Mouse (Mus musculus) MEL (cell line): ENCODE results near the gene Exosc10. TPM values are rescaled to one million over a fixed set of nuclear protein-coding genes. Genes with fewer than 3 reads are reported as not detected.
A peak's percentile ranks its signal among the peaks of the same experiment; 100 is the strongest.

Experiments
- DNase-seq: peaks from one replicate; pipeline ENCODE4 v3.0.0; 2011; ENCODE audit warnings: low read depth, low spot score
- H3K27ac ChIP-seq: 2 replicates; pipeline ENCODE4 v1.5.1; 2012; ENCODE audit warnings: low read depth, mild to moderate bottlenecking, control low read depth, low read length, moderate library complexity; ENCODE audit not compliant: control insufficient read depth
- H3K27me3 ChIP-seq, 2 experiments: fragments of 150-350 bp in 1 of 2; sonication (generic) in 1 of 2; 2 replicates each; pipeline ENCODE4 v1.6.1; 2012; ENCODE audit warnings: low read length in 2 of 2, mild to moderate bottlenecking in 2 of 2, improper control_type of control experiment in 1 of 2, moderate library complexity in 1 of 2; ENCODE audit not compliant: insufficient read depth in 2 of 2, control insufficient read depth in 1 of 2
- H3K36me3 ChIP-seq, 2 experiments: 2 replicates each; pipeline ENCODE4 v1.6.1; 2012 to 2014; ENCODE audit warnings: low read length in 2 of 2, improper control_type of control experiment in 1 of 2, inconsistent platforms in 1 of 2, mild to moderate bottlenecking in 1 of 2; ENCODE audit not compliant: insufficient read depth in 2 of 2, control insufficient read depth in 1 of 2
- H3K4me1 ChIP-seq, 2 experiments: fragments of 150-350 bp in 1 of 2; sonication (generic) in 1 of 2; 2 replicates each; pipeline ENCODE4 v1.6.1; 2012; ENCODE audit warnings: low read length in 2 of 2, improper control_type of control experiment in 1 of 2, mild to moderate bottlenecking in 1 of 2; ENCODE audit not compliant: insufficient read depth in 2 of 2, control insufficient read depth in 1 of 2
- H3K4me3 ChIP-seq, 2 experiments: fragments of 150-350 bp in 1 of 2; sonication (generic) in 1 of 2; 2 replicates each; pipeline ENCODE4 v1.5.1; 2012; ENCODE audit warnings: low read depth in 2 of 2, low read length in 2 of 2, mild to moderate bottlenecking in 2 of 2, moderate library complexity in 2 of 2, control low read depth in 1 of 2, improper control_type of control experiment in 1 of 2; ENCODE audit not compliant: control insufficient read depth in 1 of 2, insufficient read depth in 1 of 2
- H3K79me2 ChIP-seq: 2 replicates; pipeline ENCODE4 v1.6.1; 2012; ENCODE audit warnings: mild to moderate bottlenecking, low read length, moderate library complexity; ENCODE audit not compliant: control insufficient read depth, poor library complexity, insufficient read depth
- H3K9ac ChIP-seq: 2 replicates; pipeline ENCODE4 v1.6.1; 2012; ENCODE audit warnings: low read depth, mild to moderate bottlenecking, control low read depth, low read length, moderate library complexity; ENCODE audit not compliant: control insufficient read depth, poor library complexity, severe bottlenecking
- H3K9me3 ChIP-seq: fragments of 150-350 bp; sonication (generic); replicated peaks from 2 replicates; pipeline ENCODE4 v1.6.1; 2012; ENCODE audit warnings: mild to moderate bottlenecking, low read length, improper control_type of control experiment, moderate library complexity; ENCODE audit not compliant: insufficient read depth
- BHLHE40 ChIP-seq: IDR thresholded peaks from 2 replicates; pipeline ENCODE4 v1.6.1; 2012; ENCODE audit warnings: low read depth, mild to moderate bottlenecking, inconsistent platforms, low read length, improper control_type of control experiment, borderline replicate concordance
- CHD2 ChIP-seq: IDR thresholded peaks from 2 replicates; pipeline ENCODE4 v1.6.1; 2011; ENCODE audit warnings: low read length, improper control_type of control experiment
- ELF1 ChIP-seq: IDR thresholded peaks from 2 replicates; pipeline ENCODE4 v1.6.1; 2014; ENCODE audit warnings: low read depth, mild to moderate bottlenecking, inconsistent platforms, low read length, improper control_type of control experiment, moderate library complexity
- EP300 ChIP-seq, 2 experiments: IDR thresholded peaks; 2 replicates each; pipeline ENCODE4 v1.6.1; 2011; ENCODE audit warnings: improper control_type of control experiment in 2 of 2, low read length in 2 of 2, low read depth in 1 of 2, mild to moderate bottlenecking in 1 of 2
- ETS1 ChIP-seq: IDR thresholded peaks from 2 replicates; pipeline ENCODE4 v1.6.1; 2012; ENCODE audit warnings: low read depth, mild to moderate bottlenecking, inconsistent platforms, low read length, improper control_type of control experiment, moderate library complexity
- MAX ChIP-seq: IDR thresholded peaks from 2 replicates; pipeline ENCODE4 v1.6.1; 2011; ENCODE audit warnings: low read length, improper control_type of control experiment
- MAZ ChIP-seq: IDR thresholded peaks from 2 replicates; pipeline ENCODE4 v1.6.1; 2012; ENCODE audit warnings: low read depth, mild to moderate bottlenecking, inconsistent platforms, low read length, improper control_type of control experiment
- MEF2A ChIP-seq: IDR thresholded peaks from 2 replicates; pipeline ENCODE4 v1.6.1; 2014; ENCODE audit warnings: low read depth, mild to moderate bottlenecking, inconsistent platforms, low read length, improper control_type of control experiment; ENCODE audit not compliant: poor library complexity, insufficient replicate concordance, severe bottlenecking; ENCODE audit errors: extremely low read depth
- MXI1 ChIP-seq: IDR thresholded peaks from 2 replicates; pipeline ENCODE4 v1.6.1; 2011; ENCODE audit warnings: mild to moderate bottlenecking, low read depth, low read length, improper control_type of control experiment
- POLR2AphosphoS5 ChIP-seq: IDR thresholded peaks from 2 replicates; pipeline ENCODE4 v1.6.1; 2012; ENCODE audit warnings: low read depth, borderline replicate concordance, mild to moderate bottlenecking, inconsistent platforms, low read length, moderate library complexity, mixed read lengths
- RCOR1 ChIP-seq: IDR thresholded peaks from 2 replicates; pipeline ENCODE4 v1.6.1; 2012; ENCODE audit warnings: low read depth, mild to moderate bottlenecking, inconsistent platforms, low read length, improper control_type of control experiment
- SIN3A ChIP-seq: IDR thresholded peaks from 2 replicates; pipeline ENCODE4 v1.6.1; 2012; ENCODE audit warnings: low read length, improper control_type of control experiment, inconsistent platforms
- TBP ChIP-seq: IDR thresholded peaks from 2 replicates; pipeline ENCODE4 v1.8.0; 2011; ENCODE audit warnings: low read depth, low read length, improper control_type of control experiment
- TCF12 ChIP-seq: IDR thresholded peaks from 2 replicates; pipeline ENCODE4 v1.6.1; 2014; ENCODE audit warnings: low read depth, mild to moderate bottlenecking, inconsistent platforms, low read length, improper control_type of control experiment, moderate library complexity
- UBTF ChIP-seq: IDR thresholded peaks from 2 replicates; pipeline ENCODE4 v1.6.1; 2012; ENCODE audit warnings: low read depth, mild to moderate bottlenecking, inconsistent platforms, low read length, improper control_type of control experiment, moderate library complexity, borderline replicate concordance; ENCODE audit not compliant: insufficient read depth
- ZC3H11A ChIP-seq: IDR thresholded peaks from 2 replicates; pipeline ENCODE4 v1.6.1; 2012; ENCODE audit warnings: low read depth, mild to moderate bottlenecking, inconsistent platforms, low read length, improper control_type of control experiment
- ZNF384 ChIP-seq: IDR thresholded peaks from 2 replicates; pipeline ENCODE4 v1.6.1; 2012; ENCODE audit warnings: low read depth, mild to moderate bottlenecking, inconsistent platforms, low read length, improper control_type of control experiment
- polyA plus RNA-seq, 2 experiments: library from polyadenylated mRNA; stranded (reverse) in 1 of 2; unstranded in 1 of 2; fragments of >175 nt in 1 of 2; fragments of >200 nt in 1 of 2; gene quantifications; 2 replicates each; pipeline versions ENCODE4 v1.2.1 to v1.2.4; 2012; ENCODE audit warnings: low replicate concordance in 2 of 2, low read depth in 1 of 2; ENCODE audit not compliant: insufficient read length in 2 of 2, insufficient read depth in 1 of 2, missing spikeins in 1 of 2
- total RNA-seq: library from RNA; depleted of rRNA; stranded (reverse); fragments of 300-350 nt; gene quantifications from 2 replicates; pipeline ENCODE4 v1.2.3, GENCODE M21; 2012

Gene Exosc10
- total and polyA plus RNA-seq, 3 experiments, result 71.5 to 109 (median 90.5) TPM

DNA sequence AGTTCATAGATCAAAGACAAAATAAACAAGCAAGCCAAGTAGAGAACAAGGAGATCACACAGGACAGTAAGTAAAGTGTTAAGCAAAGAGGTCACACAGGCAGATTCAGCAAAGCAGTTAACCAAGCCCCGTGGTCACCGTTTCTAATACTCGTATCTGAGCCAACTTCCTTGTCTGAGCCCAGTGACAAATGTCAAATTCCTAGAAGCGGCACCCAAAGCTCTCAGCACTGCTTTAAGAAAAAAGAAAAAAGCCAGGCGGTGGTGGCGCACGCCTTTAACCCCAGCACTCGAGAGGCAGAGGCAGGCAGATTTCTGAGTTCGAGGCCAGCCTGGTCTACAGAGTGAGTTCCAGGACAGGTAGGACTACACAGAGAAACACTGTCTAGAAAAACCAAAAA is 28.4 kb downstream of the Exosc10 start:
- H3K36me3 ChIP-seq, result peaks cover 0 to 27% of the 10 kb centered on the region in 2 experiments; a peak in 2 of 4 replicates
- H3K27me3 ChIP-seq, result no peaks in the 10 kb centered on the region
- peaks cover 14 to 36% of the 10 kb centered on the region in 2 experiments for H3K4me1 ChIP-seq
- DNase-seq, result peak; percentile 78
- H3K79me2 ChIP-seq, result peaks cover 3% of the 10 kb centered on the region
- H3K27ac ChIP-seq, result peak overlapping the region; percentile 60
- H3K9ac ChIP-seq, result no peak overlapping the region
- peak overlapping the region in 1 of 2 experiments; percentile 20; a peak in 2 of 4 replicates for H3K4me3 ChIP-seq
- TF ChIP-seq TBP, result peak; percentile 90
- no peak for TF ChIP-seq BHLHE40
- TF ChIP-seq RCOR1, result no peak
- TF ChIP-seq ELF1, result peak; percentile 13; the same call in 1 of the 2 replicates
- TF ChIP-seq ZNF384, result peak; percentile 4; the same call in 1 of the 2 replicates
- TF ChIP-seq TCF12, result no peak
- TF ChIP-seq MEF2A, result no peak
- TF ChIP-seq EP300 (IDR thresholded peaks at IDR 0.05; ENCODE audit: low read depth in 1 of 2, low read length in 2 of 2), result peak in 1 of 2 experiments; percentile 32; a peak in 1 of 4 replicates
- TF ChIP-seq, all 39 proteins: peak for 4
- no peaks in the 10 kb centered on the region for H3K9me3 ChIP-seq

DNA sequence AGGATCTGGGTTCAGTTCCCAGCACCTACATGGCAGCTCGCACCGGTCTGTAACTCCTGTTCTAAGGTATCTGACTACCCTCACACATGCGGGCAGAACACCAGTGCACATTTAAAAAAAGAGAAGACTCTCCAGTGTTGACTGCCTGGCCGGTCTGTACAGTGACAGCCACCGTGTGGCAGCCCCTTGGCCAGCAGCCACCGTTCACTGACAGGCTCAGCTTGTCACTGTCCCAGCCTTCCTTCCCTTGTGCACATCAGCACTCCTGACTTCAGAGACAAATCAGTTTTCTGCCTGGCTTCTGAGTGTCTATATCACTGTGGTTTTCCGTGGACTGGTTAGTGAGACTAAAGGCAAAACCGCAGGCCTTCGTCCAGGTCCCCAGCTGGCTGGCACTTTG is 30.6 kb downstream of the Exosc10 start:
- no peak overlapping the region for H3K4me3 ChIP-seq
- peaks cover 9 to 32% of the 10 kb centered on the region in 2 experiments for H3K4me1 ChIP-seq
- H3K9ac ChIP-seq, result peak overlapping the region; percentile 26; the same call in 1 of the 2 replicates
- H3K9me3 ChIP-seq, result no peaks in the 10 kb centered on the region
- TF ChIP-seq ETS1, result 0 out of 2 replicates have a peak, but pooled peaks have one; percentile 25
- peak; percentile 73 for TF ChIP-seq SIN3A
- no peak for TF ChIP-seq MAZ
- TF ChIP-seq MXI1, result peak; percentile 80
- TF ChIP-seq RCOR1, result peak; percentile 34; the same call in 1 of the 2 replicates
- TF ChIP-seq MAX, result peak; percentile 44; the same call in 1 of the 2 replicates
- DNase-seq, result peak; percentile 74
- peaks cover 8 to 16% of the 10 kb centered on the region in 2 experiments; a peak in 3 of 4 replicates for H3K36me3 ChIP-seq
- peaks cover 24% of the 10 kb centered on the region for H3K79me2 ChIP-seq
- 0 out of 2 replicates have a peak overlapping the region, but pooled peaks have one; percentile 10 for H3K27ac ChIP-seq
- no peaks in the 10 kb centered on the region for H3K27me3 ChIP-seq

DNA sequence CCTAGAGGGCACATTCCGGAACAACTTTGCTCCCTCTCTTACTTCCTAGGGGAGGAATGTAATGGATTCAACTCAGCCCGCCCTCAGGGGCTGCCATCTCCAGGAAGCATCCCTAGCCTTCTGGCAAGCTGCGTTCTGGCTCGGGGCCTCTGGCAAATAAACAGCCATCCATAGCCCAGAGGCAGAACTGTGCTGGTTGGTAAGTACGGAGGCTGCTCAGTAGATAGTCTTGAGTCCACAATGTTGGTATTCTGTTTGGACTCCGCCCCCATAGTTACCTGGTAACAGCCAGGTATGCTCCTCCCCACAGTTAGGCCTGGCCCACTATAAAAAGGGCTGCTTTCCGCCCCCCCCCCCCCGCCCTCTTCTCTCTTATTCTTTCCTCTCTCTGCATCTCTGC is 31.3 kb downstream of the Exosc10 start:
- no peak for DNase-seq
- Histone ChIP-seq H3K9ac (no peak overlapping the region), H3K79me2 (peaks cover 28% of the 10 kb centered on the region), H3K4me3 (no peak overlapping the region), H3K27me3 (no peaks in the 10 kb centered on the region), H3K4me1 (peaks cover 5 to 36% of the 10 kb centered on the region in 2 experiments), H3K27ac (no peak overlapping the region), H3K36me3 (peaks cover 8 to 14% of the 10 kb centered on the region in 2 experiments; a peak in 3 of 4 replicates), H3K9me3 (no peaks in the 10 kb centered on the region)
- TF ChIP-seq MXI1 (no peak), MEF2A (no peak), ZC3H11A (no peak), POLR2AphosphoS5 (no peak), CHD2 (no peak), RCOR1 (no peak), UBTF (no peak)
